Mouse (Mus musculus) forebrain, embryonic 15.5 days (tissue): Measurements from ENCODE around the gene Chrna7. TPM values are rescaled to one million over a fixed set of nuclear protein-coding genes. Genes with fewer than 3 reads are reported as not detected.

Experiments used
- polyA plus RNA-seq: library from polyadenylated mRNA; unstranded; fragments of >200 nt; fragmentation: Nextera tagmentation; extraction: Ambion mirVana; gene quantifications from 2 replicates; pipeline ENCODE4 v1.2.1, GENCODE M21; 2015

Chrna7 gene
- polyA plus RNA-seq, 1 experiment from 2014 or later: 11.8 TPM

Other genes starting within 250 kb of the Chrna7 start
- gene Otud7a, start 232.2 kb upstream of the Chrna7 start, polyA plus RNA-seq: 2.4 and 3.3 TPM in 2 replicates